Mouse (Mus musculus) lung, postnatal 0 days (tissue): ENCODE results near the gene Steap2.

Experiments used
- CTCF ChIP-seq: IDR thresholded peaks from 2 replicates; pipeline ENCODE4 v1.5.1; 2016; ENCODE audit warnings: antibody characterized with exemption, mild to moderate bottlenecking
- EP300 ChIP-seq: IDR thresholded peaks from 2 replicates; pipeline ENCODE4 v1.6.1; 2016; ENCODE audit warnings: antibody characterized with exemption, mild to moderate bottlenecking, control low read depth

DNA sequence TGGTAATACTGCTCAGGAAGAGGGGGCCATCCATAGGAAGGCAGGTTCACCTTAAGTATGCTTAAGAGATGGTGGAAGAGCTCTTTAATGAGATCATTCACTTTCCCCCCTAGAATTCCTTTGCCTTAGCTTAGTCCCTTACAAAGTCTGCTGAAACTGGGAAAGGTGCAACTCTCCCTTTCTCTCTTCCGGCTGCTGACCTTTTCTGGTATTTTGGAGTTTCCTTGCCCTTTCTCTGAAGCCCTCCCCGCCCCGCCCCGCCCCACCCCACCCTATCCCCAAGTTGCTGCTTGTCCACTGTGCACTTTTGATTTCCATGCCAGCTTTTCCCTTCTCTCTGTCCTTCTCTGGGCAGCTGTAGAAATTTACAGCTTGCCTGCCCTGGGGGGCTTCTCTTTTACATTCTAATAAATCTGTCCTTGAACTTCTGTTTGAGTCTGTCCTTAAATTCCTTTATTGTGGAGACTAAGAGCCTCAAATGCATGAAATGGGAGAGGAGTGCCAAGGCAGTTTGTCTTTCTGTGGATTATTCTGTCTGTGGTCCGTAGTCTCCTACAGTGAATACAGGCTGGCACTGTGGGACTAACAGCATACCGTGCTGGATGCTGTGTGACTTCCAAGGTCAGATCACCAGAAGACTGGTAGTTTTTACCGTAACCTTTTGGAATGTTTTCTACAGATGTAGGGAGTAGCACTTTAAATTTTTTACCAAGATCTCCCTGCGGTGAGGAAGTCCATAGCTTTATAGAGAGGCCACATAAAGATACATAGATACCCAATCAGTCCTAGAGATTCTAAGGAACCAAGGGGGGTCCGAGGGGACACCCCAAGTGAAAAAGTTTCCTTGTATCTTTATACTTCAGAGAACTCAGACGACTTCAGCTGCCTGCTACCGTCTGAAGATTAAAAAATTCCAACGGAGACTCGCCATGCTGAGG, 13.2 kb upstream of the Steap2 start:
- TF ChIP-seq CTCF (no peak), EP300 (no peak)
